Mouse (Mus musculus): ENCODE results near the gene Cmip. TPM values are rescaled to one million over a fixed set of nuclear protein-coding genes. Genes with fewer than 3 reads are reported as not detected.

Gene Cmip
- polyA plus RNA-seq, 1 experiment from 2014 or later, result 8.2 TPM

- WGBS, result 67% methylated on average over 7 of the region's 7 CpGs
- peak overlapping the region; percentile 31; the same call in 1 of the 2 replicates for H3K27ac ChIP-seq
- no peak for DNase-seq (ENCODE audit: low spot score)
- peaks cover 25% of the 10 kb centered on the region for H3K36me3 ChIP-seq
- no peaks in the 10 kb centered on the region for H3K27me3 ChIP-seq (ENCODE audit: low read depth, poor library complexity, severe bottlenecking)
- no peak overlapping the region for H3K4me3 ChIP-seq
- peaks cover 11% of the 10 kb centered on the region; the same call in 1 of the 2 replicates for H3K4me1 ChIP-seq
- H3K9me3 ChIP-seq (replicated peaks), result no peaks in the 10 kb centered on the region
These were observed 138.2 kb downstream of the Cmip start for GRCm38 (mm10) chr8:117395055-117395454.

DNA sequence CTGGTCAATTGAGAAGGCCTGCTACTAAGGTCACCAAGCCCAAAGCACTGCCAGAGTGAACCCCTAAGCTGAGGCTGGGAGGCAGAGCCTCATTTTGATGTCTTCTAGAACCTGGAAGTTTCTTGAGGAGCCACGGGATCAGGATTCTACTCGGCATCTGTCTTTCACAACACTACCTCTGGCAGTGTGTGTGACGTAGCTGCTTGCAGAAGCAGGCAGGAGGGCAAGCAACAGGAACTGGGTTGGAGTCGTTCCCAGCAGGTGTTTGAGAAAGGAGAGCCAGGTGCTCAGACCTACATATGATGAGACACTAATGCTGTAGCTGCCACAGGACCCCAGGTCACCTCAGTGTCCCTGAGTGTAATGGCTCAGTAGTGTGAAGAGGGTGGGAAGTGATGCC lies 140.0 kb downstream of the Cmip start:
- H3K36me3 ChIP-seq, result peaks cover 26% of the 10 kb centered on the region
- H3K4me3 ChIP-seq, result no peak overlapping the region
- DNase-seq (ENCODE audit: low spot score), result no peak
- no peak overlapping the region for H3K27ac ChIP-seq
- no peaks in the 10 kb centered on the region for H3K9me3 ChIP-seq (replicated peaks)
- H3K4me1 ChIP-seq, result peaks cover 13% of the 10 kb centered on the region; the same call in 1 of the 2 replicates
- 95% methylated on average over 4 of the region's 4 CpGs for WGBS
- no peaks in the 10 kb centered on the region for H3K27me3 ChIP-seq (ENCODE audit: low read depth, poor library complexity, severe bottlenecking)

DNA sequence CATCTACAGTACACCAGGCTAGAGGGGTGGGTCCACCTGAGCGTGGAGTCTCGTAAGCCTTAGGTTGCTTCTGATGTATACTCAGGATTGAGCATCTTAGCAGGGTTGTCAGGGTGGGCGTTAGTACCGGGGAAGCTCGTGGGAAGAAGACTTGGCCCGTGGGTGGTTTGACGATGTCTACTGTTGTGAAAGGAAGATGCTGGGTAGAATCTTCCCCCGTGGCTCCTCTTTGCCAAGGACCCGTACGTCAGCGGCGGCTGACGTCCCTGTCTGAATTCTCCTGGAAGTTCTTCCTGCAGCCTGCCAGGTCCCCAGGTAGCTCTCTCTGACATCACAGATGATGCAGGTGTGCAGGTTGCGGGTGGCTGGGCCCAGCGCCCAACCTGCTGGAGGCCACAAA lies 140.9 kb downstream of the Cmip start:
- Histone ChIP-seq H3K27me3 (ENCODE audit: low read depth, poor library complexity, severe bottlenecking) (no peaks in the 10 kb centered on the region), H3K4me1 (peaks cover 21% of the 10 kb centered on the region), H3K27ac (no peak overlapping the region), H3K9me3 (replicated peaks) (no peaks in the 10 kb centered on the region), H3K36me3 (peaks cover 26% of the 10 kb centered on the region), H3K4me3 (no peak overlapping the region)
- 96% methylated on average over 15 of the region's 15 CpGs for WGBS
- DNase-seq (ENCODE audit: low spot score), result no peak

DNA sequence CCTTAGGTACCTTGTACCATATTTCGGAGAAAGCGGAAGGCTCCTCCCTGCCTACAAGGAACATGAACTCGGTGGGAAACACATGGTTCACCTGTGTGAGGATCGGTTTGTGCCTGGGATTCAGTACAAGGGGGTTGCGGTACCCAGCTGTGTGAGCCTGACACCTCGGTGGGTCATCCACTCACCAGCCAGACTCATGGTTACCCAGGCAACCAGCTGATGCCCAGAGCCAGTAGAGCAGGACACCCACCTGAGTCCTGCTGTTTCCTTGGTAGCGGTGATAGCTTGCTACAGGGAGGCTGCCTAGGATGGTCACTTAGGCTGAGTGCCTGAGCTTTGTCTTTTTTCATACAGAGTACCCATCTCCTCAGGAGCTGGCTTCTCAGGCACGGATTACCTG lies 142.4 kb downstream of the Cmip start:
- Histone ChIP-seq H3K9me3 (replicated peaks) (no peaks in the 10 kb centered on the region), H3K27me3 (ENCODE audit: low read depth, poor library complexity, severe bottlenecking) (no peaks in the 10 kb centered on the region), H3K4me3 (no peak overlapping the region), H3K36me3 (peaks cover 26% of the 10 kb centered on the region), H3K4me1 (peaks cover 36% of the 10 kb centered on the region), H3K27ac (no peak overlapping the region)
- no peak for DNase-seq (ENCODE audit: low spot score)
- 87% methylated on average over 8 of the region's 8 CpGs for WGBS

GRCm38 (mm10) chr8:117400820-117401219 lies 144.0 kb downstream of the Cmip start:
- 89% methylated on average over 6 of the region's 6 CpGs for WGBS
- Histone ChIP-seq H3K27me3 (ENCODE audit: low read depth, poor library complexity, severe bottlenecking) (no peaks in the 10 kb centered on the region), H3K4me3 (no peak overlapping the region), H3K9me3 (replicated peaks) (no peaks in the 10 kb centered on the region), H3K4me1 (peaks cover 31% of the 10 kb centered on the region), H3K36me3 (peaks cover 20% of the 10 kb centered on the region), H3K27ac (no peak overlapping the region)
- no peak for DNase-seq (ENCODE audit: low spot score)

GRCm38 (mm10) chr8:117401880-117402279 lies 145.0 kb downstream of the Cmip start:
- DNase-seq (ENCODE audit: low spot score), result no peak
- H3K27me3 ChIP-seq (ENCODE audit: low read depth, poor library complexity, severe bottlenecking), result no peaks in the 10 kb centered on the region
- H3K4me3 ChIP-seq, result no peak overlapping the region
- H3K9me3 ChIP-seq (replicated peaks), result no peaks in the 10 kb centered on the region
- no peak overlapping the region for H3K27ac ChIP-seq
- H3K4me1 ChIP-seq, result peaks cover 31% of the 10 kb centered on the region
- 87% methylated on average over 14 of the region's 14 CpGs for WGBS
- peaks cover 14% of the 10 kb centered on the region for H3K36me3 ChIP-seq

- DNase-seq (ENCODE audit: low spot score), result peak; percentile 58
- WGBS, result 58% methylated on average over 9 of the region's 9 CpGs
- peak overlapping the region; percentile 43 for H3K27ac ChIP-seq
These were observed 146.2 kb downstream of the Cmip start for GRCm38 (mm10) chr8:117402911-117403704.

GRCm38 (mm10) chr8:117403705-117404476 lies 147.0 kb downstream of the Cmip start:
- 29% methylated on average over 14 of the region's 14 CpGs for WGBS
- H3K36me3 ChIP-seq, result peaks cover 9% of the 10 kb centered on the region; the same call in 1 of the 2 replicates
- H3K27me3 ChIP-seq (ENCODE audit: low read depth, poor library complexity, severe bottlenecking), result no peaks in the 10 kb centered on the region
- no peak overlapping the region for H3K4me3 ChIP-seq
- peak overlapping the region; percentile 43 for H3K27ac ChIP-seq
- DNase-seq (ENCODE audit: low spot score), result peak; percentile 45
- H3K4me1 ChIP-seq, result peaks cover 39% of the 10 kb centered on the region
- no peaks in the 10 kb centered on the region for H3K9me3 ChIP-seq (replicated peaks)

More at GRCm38 (mm10) chr8:117402911-117403704, 146.2 kb downstream of the Cmip start:
- H3K4me3 ChIP-seq, result no peak overlapping the region
- H3K9me3 ChIP-seq (replicated peaks), result no peaks in the 10 kb centered on the region
- H3K36me3 ChIP-seq, result peaks cover 9% of the 10 kb centered on the region; the same call in 1 of the 2 replicates
- H3K4me1 ChIP-seq, result peaks cover 35% of the 10 kb centered on the region
- no peaks in the 10 kb centered on the region for H3K27me3 ChIP-seq (ENCODE audit: low read depth, poor library complexity, severe bottlenecking)

DNA sequence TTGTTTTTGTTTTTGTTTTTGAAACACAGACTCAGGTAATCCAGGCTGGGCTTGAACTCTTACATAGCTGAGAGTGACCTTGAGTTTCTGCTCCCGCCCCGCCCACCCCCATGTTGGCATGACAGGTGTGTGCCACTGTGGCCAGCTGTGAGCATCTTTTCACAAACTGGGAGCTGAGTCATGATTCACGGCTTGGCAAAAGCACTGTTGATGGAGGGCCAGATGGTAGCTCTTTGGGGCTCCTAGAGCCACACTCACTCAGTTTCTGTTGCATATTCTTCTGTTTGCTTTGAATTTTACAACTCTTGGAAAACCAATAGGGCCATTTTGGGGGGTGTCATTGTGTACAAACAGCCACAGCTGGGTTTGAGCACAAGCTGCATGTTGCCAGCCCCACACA lies 149.2 kb downstream of the Cmip start:
- 95% methylated on average over 3 of the region's 3 CpGs for WGBS
- H3K4me1 ChIP-seq, result peaks cover 58% of the 10 kb centered on the region
- H3K4me3 ChIP-seq, result no peak overlapping the region

GRCm38 (mm10) chr8:117408634-117409033 lies 151.8 kb downstream of the Cmip start:
- Histone ChIP-seq H3K4me1 (peaks cover 55% of the 10 kb centered on the region), H3K9me3 (replicated peaks) (no peaks in the 10 kb centered on the region), H3K27me3 (ENCODE audit: low read depth, poor library complexity, severe bottlenecking) (no peaks in the 10 kb centered on the region), H3K36me3 (0 out of 2 replicates have a peak, but pooled peaks cover 5% of the 10 kb centered on the region), H3K27ac (no peak overlapping the region), H3K4me3 (no peak overlapping the region)
- DNase-seq (ENCODE audit: low spot score), result no peak
- WGBS, result 92% methylated on average over 7 of the region's 7 CpGs

More for the DNA sequence above, 149.2 kb downstream of the Cmip start:
- Histone ChIP-seq H3K9me3 (replicated peaks) (no peaks in the 10 kb centered on the region), H3K27me3 (ENCODE audit: low read depth, poor library complexity, severe bottlenecking) (no peaks in the 10 kb centered on the region), H3K36me3 (peaks cover 4% of the 10 kb centered on the region; the same call in 1 of the 2 replicates), H3K27ac (no peak overlapping the region)
- DNase-seq (ENCODE audit: low spot score), result no peak

GRCm38 (mm10) chr8:117409056-117409455 lies 152.2 kb downstream of the Cmip start:
- Histone ChIP-seq H3K9me3 (replicated peaks) (no peaks in the 10 kb centered on the region), H3K27me3 (ENCODE audit: low read depth, poor library complexity, severe bottlenecking) (no peaks in the 10 kb centered on the region), H3K4me1 (peaks cover 55% of the 10 kb centered on the region), H3K4me3 (no peak overlapping the region), H3K36me3 (0 out of 2 replicates have a peak, but pooled peaks cover 5% of the 10 kb centered on the region), H3K27ac (no peak overlapping the region)
- 80% methylated on average over 7 of the region's 7 CpGs for WGBS
- no peak for DNase-seq (ENCODE audit: low spot score)

GRCm38 (mm10) chr8:117410391-117410790 lies 153.5 kb downstream of the Cmip start:
- Histone ChIP-seq H3K9me3 (replicated peaks) (no peaks in the 10 kb centered on the region), H3K27me3 (ENCODE audit: low read depth, poor library complexity, severe bottlenecking) (no peaks in the 10 kb centered on the region), H3K27ac (0 out of 2 replicates have a peak overlapping the region, but pooled peaks have one; percentile 3), H3K4me3 (no peak overlapping the region), H3K4me1 (peaks cover 63% of the 10 kb centered on the region), H3K36me3 (0 out of 2 replicates have a peak, but pooled peaks cover 7% of the 10 kb centered on the region)
- WGBS, result 80% methylated on average over 10 of the region's 10 CpGs
- DNase-seq (ENCODE audit: low spot score), result no peak

GRCm38 (mm10) chr8:117410901-117411300 lies 154.0 kb downstream of the Cmip start:
- no peaks in the 10 kb centered on the region for H3K9me3 ChIP-seq (replicated peaks)
- 73% methylated on average over 10 of the region's 10 CpGs for WGBS
- peaks cover 63% of the 10 kb centered on the region for H3K4me1 ChIP-seq
- no peak overlapping the region for H3K27ac ChIP-seq
- peaks cover 10% of the 10 kb centered on the region; the same call in 1 of the 2 replicates for H3K36me3 ChIP-seq
- H3K27me3 ChIP-seq (ENCODE audit: low read depth, poor library complexity, severe bottlenecking), result no peaks in the 10 kb centered on the region
- DNase-seq (ENCODE audit: low spot score), result no peak
- no peak overlapping the region for H3K4me3 ChIP-seq

Data from limb, embryonic 10.5 days (tissue).